Mouse (Mus musculus) brain, embryonic 14.5 days (tissue): Measurements from ENCODE around the gene Map3k7cl. TPM values are rescaled to one million over a fixed set of nuclear protein-coding genes. Genes with fewer than 3 reads are reported as not detected.

Experiments used
- DNase-seq: peaks from one replicate; pipeline ENCODE4 v3.0.0-alpha.2; 2011; ENCODE audit warnings: low read depth
- CTCF ChIP-seq: fragments of 200-500 bp; IDR thresholded peaks from 2 replicates; pipeline ENCODE4 v1.5.1; 2012; ENCODE audit warnings: inconsistent platforms, mild to moderate bottlenecking, moderate library complexity, borderline replicate concordance; ENCODE audit not compliant: insufficient read depth, insufficient read length; ENCODE audit errors: extremely low read depth
- POLR2A ChIP-seq: fragments of 200-500 bp; IDR thresholded peaks from 2 replicates; pipeline ENCODE4 v1.6.1; 2012; ENCODE audit warnings: mild to moderate bottlenecking, inconsistent platforms, borderline replicate concordance; ENCODE audit not compliant: poor library complexity, insufficient read depth, insufficient read length, severe bottlenecking; ENCODE audit errors: extremely low read depth
- polyA plus RNA-seq: library from polyadenylated mRNA; depleted of rRNA; stranded (reverse); fragments of >200 nt; gene quantifications from 2 replicates; pipeline ENCODE4 v1.2.3, GENCODE M21; 2012; rRNA removed

Map3k7cl gene
- 0.38 and 0.49 TPM in 2 replicates for polyA plus RNA-seq

DNA sequence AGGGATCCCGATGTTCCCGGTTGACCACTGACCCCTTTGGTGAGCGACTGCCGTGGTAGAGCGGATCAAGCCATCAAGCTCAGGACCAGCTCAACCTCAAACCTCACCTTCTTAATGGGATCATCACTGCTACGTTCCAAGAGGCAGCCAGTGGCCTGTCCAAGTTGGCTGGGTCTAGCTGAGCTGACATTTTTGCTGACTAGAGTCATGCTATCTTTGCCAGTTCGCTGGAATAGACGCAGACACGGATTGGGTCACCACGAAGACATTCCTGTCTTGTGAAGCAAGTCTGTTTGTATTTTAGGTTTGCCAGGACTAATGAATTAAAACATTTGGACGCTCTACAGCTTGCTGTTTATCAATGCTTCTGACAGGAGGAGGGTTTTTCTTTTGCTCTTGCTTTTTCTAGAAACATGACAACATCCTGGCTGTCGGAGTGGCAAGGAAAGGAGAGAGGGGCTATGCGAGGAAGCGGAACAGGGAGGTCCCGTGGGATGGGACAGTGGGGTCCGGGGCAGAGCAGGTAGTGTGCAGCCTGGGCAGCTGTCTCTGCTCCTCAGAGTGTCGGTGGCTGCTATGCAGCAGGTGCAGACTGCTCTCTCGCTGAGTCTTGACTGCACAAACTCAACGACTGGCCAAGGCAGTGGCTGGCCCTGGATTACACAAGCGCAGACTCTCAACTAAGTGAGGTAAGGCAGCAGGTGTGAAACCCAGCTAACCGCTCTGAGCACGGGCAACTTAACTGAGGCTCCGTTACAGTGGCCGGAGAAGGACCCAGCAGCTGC lies at the start of gene Map3k7cl:
TSS of gene Map3k7cl (plus strand) at position 424 of the 785 bp plus-strand sequence.
- DNase-seq = no peak
- TF ChIP-seq CTCF (no peak), POLR2A (no peak)

DNA sequence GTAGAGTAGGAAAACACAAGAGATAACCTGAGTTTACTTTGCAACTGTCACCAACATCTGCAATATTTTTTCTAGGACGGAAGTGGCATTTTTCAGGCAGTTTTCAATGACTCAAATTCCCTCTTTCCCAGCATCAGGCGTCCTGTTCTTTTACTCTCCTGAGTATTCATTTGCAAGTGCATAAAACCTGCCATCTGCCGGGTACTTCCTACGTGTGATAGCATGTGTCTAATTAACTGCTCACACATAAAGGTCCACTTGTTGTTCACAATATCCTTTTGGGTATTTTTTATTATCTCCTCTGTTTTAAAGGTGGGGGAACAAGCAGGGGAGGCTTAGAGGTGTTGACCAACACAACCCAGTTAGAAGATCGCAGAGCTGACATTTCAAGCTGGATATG lies 41.4 kb upstream of the Map3k7cl start:
- no peak for TF ChIP-seq CTCF
- TF ChIP-seq POLR2A = no peak
- peak; percentile 74 for DNase-seq

DNA sequence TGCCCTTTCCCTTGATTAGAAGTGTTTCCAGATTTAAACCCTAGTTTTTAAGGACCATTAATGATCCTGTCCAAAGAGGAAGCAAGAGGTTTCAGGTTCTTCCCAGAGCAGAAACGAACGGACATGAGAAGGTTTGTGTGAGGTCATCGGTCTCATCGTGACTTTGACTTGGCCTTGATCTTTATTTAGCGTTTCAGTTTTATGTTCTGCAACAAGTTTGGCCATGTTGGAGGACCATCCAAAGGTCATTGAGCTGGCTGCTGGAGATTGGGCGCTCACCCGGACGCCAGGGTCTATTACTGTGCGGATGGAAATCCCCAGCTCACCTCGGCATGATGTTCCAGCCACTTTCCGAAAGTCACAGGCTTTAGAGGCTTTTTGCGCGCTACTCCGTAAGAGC lies 40.8 kb upstream of the Map3k7cl start:
- TF ChIP-seq POLR2A (no peak), CTCF (no peak)
- no peak for DNase-seq

DNA sequence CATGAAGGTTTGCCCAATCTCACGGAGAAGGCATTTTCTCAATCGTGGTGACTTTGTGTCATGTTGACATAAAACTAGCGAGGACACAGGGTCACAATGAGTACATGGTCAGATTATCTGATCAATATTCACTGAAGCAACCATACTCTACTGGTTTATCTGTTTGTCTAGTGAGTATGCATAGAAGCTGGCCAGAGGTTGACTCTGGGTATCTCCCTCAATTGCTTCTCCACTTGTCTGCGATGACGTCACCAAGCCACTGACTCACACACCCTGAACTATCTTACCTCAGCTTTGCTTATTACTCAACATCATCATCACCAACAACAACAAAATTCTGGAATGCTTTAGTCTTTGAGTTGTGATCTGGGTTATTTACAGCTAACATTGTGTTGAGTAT lies 28.9 kb upstream of the Map3k7cl start:
- no peak for DNase-seq
- TF ChIP-seq POLR2A (no peak), CTCF (no peak)

DNA sequence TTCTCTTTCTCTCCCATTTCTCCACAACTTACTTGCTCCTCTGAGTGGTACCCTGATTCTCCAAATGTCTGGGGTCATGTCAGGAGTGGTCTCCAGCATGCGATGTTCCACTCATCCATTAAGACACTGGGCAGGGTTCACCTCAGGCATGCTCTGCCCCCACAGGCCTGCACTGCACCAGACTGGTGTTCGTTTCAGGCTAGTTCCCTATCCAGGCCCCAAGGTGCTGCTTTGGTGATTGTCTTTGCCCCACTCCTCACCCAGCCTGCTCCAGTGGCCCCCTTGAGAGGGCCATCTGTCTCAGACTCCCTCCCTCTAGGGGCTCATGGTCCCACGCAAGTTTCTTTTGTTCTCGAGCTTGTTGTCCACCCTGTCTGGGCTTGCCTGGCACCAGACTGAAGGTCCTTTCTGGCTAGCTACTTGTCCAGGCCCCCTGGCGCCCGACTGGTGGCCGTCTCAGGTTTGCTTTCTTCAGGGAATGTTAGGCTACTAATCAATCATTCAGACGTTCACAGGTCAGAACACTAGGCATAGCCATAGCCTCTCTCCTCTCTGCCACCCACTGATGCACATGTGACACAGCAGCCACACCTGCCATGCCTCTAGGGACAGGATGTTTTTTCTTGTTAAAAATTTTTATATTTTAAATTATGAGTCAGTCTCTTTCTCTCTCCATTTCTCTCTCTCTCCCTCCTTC lies 25.4 kb upstream of the Map3k7cl start:
- DNase-seq = no peak

DNA sequence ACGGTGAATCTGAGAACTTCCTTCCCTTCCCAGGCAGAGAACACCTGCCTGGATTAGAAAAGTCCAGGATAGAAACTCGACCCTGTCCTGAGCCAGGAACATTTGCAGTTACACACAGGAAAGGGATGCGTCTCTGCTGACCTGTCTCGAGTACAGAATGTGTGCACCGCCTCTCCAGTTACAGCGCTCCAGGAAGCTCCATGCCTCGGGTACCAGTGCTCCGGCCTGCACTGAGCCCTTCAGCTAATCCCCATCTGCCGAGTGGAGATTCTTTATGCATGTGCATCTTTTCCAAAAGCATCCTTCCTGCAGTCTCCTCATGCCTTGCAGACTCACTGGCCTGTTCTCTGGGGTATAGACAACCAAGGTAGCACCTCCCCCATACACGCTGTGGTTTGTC lies 24.4 kb upstream of the Map3k7cl start:
- TF ChIP-seq CTCF (no peak), POLR2A (no peak)
- DNase-seq = no peak

More for the DNA sequence above, 25.4 kb upstream of the Map3k7cl start:
- no peak for TF ChIP-seq CTCF
- no peak for TF ChIP-seq POLR2A

DNA sequence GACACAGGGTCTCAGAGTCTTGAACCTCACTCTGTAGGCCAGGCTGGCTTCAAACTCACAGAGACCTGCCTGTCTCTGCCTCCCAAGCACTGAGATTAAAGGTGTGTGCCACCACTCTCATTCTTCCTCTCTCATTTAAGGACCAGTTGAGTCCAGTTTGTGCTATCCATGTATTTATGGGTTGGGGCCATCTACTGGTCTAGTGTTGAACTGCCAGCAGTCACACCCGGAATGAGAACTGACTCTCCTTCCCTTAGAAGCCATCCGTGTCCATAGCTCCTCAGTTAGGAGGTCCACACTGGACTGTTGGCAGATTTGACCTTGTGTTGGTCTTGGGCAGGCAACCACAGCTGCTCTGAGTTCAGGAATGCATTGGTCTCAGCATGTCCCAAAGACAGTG lies 4.8 kb upstream of the Map3k7cl start:
- TF ChIP-seq POLR2A = no peak
- peak; percentile 19; the same call in 1 of the 2 replicates for TF ChIP-seq CTCF
- no peak for DNase-seq

DNA sequence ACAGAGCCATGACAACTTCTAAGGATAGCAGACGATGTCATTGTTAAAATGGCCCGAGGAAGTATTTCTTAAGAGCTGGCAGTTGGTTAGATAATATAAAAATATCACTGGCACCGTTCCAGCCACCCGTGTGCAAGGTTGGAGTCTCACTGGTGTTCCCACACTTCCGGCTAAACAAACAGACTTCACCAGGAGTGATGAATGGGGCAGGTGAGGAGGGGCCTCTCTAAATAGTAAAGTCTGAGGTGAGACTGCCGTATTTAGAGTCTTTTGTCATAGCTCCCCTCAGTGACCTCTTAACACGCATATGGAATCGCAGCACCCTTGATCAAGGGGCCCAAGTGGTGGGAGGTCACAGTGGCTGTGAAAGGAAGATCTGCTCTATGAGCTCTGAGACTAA lies 3.2 kb downstream of the Map3k7cl start:
- no peak for DNase-seq
- no peak for TF ChIP-seq POLR2A
- TF ChIP-seq CTCF = no peak

DNA sequence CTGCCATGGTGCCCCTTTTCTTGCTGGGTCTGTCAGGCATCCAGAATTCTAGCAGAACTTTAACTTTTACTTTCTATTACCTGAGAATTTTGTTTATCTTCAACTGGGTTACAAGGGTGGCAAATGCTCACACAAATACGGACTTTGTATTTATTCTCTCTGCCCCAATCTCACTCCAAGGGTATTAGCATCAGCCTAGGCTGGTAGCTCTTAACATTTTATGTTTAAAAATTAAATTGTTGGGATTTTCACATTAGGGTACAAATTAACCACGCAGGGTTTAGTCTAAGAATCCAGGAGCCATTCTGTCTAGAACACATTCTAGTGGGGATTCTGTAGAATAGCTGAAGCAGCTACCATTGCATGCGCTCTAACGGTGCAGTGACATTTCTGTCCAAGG lies 8.4 kb downstream of the Map3k7cl start:
- TF ChIP-seq CTCF (no peak), POLR2A (no peak)
- no peak for DNase-seq

DNA sequence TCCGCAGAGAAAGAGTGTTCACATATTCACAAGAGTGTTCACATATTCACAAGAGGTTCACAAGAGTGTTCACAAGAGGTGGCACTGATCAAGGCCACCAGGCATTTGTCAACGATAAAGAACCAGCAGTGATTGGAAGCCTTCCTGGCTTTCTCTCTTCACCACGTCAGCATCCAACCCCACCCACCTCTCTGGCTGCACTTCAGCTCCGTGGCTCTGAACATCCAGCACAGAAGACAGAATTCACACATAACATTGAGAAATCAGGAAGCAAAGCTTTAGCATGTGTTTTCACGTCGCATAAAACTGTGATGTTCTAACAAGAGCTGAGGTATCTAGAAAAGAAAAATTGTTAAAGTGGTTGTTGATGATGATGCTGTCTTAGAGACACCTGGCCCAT lies 10.4 kb downstream of the Map3k7cl start:
- TF ChIP-seq POLR2A (no peak), CTCF (no peak)
- no peak for DNase-seq

DNA sequence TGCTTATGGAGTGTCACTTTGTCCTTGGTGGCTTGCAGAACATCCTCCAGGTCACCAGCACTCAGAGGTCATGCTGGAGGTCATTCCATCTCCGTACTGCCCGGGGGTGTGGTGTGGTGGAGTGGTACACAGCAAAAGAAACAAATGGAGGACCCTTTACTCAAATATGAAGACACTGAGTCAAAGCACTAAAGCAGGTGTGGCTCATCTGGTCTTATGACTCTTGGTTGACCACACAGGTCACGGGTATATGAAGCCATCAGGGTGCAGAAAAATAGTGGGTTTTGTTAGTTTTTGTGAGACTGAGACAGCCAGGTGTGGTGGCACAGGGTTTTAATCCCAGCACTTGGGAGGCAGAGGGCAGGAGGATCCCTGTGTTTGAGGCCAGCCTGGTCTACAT lies 11.4 kb downstream of the Map3k7cl start:
- DNase-seq = no peak
- no peak for TF ChIP-seq CTCF
- TF ChIP-seq POLR2A = no peak
